Mouse (Mus musculus) left cerebral cortex, adult 11 months (tissue): ENCODE results near the gene Rnf145.
A peak's percentile ranks its signal among the peaks of the same experiment; 100 is the strongest.

Source experiments
- DNase-seq: peaks from one replicate; pipeline ENCODE4 v3.0.0; 2022; ENCODE audit warnings: low spot score

Gene Rnf145

DNA sequence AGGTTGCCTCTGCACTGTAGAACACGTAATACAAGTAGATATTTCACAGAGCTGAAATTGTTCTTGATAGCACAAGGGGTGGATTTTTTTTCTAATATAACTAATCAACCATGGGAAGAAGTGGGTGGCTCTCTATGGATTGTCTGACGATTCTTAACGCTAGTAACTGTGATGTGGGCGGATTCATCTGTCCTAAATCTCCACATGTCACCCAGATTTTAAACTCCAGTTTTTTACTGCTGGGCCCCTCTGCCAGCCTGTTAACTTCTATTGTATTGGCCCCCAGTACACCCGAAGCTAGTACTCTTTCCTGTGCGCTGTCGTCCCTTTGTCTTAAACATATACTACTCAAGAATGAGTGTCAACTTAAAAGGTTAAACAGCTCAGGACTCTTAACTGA, 8.4 kb upstream of the Rnf145 start:
- DNase-seq, result no peak

DNA sequence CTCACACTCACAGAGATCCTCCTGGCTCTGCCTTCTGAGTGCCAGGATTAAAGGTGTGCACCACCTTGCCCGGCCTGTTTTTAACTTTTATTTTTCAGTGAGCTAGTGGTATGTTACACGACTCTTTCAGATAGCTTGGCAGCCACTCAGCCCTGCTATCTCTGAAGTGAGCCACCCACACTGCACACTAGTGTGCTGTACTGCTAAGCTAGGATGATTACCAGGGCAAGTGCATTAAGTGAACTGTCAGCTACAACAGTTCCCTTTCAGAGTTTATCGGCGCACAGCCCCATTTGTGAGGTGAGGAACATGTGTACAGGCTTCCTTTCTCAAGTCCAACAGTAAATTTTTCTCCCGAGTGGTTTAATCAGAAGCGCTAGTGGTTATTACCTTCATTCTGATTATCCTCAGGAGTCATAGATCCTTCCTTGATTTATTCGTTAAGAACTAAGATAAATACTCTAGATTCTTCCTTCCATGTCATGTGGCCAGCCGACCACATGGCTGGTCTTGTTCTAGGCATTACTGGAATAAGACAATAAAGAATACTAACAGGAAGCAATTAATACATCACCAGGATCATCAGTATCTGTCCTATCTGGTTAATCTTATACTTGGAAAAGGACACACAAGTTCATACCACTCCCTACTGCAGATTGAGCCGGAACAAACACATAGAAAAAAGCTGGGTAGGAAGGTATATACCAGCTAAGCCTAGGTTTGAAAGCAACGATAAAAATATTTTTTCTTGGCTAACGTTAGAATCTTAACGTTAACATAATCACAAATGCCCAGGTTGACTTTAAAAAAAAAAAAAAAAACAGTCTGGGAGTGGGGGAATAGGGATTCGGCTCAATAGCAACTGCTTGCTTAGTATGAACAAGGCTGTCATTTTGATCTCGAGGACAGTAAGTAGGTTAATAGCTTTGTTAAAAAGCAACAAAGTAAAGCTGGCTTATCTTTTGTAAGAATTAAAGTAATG, 6.4 kb upstream of the Rnf145 start:
- DNase-seq, result no peak

DNA sequence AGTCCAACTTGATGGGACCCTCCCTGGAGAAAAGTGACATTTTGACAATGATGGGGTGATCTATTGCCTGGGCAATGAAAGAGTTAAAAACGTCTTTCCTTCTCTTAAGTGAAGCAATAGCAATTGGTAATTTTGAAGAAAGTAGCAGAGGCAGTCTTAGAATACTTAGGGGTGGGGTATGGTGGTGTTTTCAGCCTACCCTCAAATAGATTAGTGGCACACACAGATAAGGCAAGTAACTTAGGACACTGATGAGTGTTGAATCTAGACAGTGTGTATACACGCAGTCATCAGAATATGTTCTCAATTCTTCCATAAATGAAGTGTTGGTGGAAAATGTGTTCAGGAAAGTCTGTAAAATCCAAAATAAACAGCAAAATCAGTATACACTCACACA, 5.7 kb upstream of the Rnf145 start:
- DNase-seq, result no peak

DNA sequence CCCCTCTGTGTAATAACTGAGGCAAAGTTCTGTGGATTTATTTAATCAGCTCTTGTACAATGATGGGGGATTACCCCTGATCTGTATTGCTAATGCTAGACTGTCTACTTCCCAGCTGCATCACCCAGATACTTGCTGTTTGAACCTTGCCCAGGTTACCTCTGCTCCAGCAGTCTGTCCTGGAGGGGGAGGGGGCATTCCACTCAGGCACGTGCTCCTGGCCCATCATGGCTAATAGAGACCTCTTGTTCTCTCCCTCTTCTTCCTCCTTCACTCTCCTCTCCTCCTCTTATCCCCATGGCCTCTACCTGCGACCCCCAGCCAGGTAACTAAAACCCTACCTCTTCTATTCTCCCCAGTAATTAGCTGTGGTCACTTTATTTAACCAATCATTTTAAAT, 4.1 kb upstream of the Rnf145 start:
- no peak for DNase-seq

DNA sequence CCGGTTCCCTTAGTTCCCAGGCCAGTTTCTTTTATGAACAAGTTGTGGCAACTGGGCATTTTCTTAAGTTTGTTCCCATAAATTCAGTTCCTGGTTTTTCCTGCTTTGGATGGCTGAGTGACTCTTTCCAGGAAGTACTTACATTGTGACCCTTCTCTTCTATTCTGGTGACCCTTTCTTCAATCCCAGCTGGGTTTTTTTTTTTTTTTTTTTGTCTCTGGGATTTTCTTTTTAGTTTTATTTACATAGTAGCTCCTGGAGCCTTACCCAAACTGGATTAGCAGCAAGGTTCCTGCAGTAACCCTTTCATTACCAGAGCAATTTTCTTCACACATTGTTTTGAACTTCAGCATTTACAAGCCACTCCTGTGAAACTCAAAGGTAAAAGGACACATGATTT, 2.4 kb upstream of the Rnf145 start:
- no peak for DNase-seq

DNA sequence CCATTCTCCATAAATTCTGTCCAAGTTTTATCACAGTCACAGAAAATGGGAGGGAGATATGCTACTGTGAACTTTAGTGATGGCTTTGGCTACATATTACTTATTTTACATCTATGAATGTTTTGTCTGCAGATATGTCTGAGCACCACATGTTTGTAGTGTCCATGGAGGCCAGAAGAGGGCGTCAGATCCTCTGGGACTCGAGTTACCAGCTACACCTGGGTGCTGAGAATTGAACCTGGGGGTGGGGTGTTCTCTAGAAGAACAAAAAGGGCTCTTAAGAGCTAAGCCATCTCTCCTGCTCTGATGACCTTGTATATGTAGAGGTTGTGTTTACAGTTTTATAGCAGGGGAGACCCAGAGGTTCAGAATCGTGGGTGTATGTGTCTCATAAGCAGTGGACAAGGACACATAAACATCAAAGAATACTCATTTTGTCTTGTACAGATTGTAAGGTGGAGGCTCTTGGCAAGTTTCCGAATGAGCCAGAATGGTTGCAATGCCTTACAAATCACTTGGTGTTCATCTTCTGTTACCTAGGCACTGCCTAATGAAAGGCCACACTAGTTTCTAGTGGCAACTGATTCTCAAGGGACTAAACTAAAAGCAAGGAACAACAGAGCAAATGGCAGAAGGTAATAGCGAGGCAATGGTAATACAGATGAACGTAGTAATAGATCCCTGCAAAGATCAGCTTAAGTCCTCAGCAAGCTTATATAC, 1.0 kb upstream of the Rnf145 start:
- DNase-seq, result no peak

DNA sequence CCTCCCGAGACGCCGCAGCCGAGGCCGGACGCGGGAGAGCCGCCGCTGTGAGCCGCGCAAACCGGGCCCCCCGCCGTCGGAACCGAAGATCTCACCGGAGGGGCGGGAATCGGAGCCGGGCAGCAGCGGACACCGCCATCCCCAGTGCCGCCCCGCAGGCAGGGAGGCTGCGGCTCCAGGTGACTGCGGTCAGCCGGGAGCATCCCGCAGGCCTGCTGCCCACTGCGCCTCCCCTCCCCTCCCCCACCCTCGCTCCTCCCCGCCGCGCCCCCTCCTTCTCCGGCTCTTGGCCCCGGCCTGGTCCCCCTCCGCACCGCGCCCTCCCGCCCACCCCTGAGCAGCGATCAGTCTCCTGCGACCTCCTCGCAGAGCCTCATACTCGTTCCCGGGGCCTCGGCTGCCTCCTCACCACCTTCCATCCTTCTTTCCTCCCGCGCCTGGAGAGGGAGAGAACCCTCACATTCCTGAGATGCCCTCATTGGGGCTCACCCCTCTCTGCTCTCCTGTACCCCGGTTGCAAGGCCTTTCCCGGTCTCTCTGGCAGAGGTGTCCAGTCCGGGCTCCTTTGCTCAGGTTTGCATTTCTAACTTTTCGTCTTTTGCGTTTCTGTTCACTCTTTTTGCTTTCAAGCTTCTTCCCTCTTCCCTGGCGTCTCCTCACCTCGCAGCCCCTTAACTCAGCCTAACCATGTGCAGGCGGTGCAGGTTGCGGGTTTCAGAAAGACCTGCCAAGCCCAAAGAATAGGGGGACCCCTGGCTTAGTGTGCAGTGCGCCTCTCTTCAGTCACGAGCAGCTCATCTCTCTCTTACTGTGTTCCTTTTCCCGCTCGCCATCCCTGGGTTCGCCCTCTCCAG, 559 bp downstream of the Rnf145 start:
- DNase-seq, result no peak

DNA sequence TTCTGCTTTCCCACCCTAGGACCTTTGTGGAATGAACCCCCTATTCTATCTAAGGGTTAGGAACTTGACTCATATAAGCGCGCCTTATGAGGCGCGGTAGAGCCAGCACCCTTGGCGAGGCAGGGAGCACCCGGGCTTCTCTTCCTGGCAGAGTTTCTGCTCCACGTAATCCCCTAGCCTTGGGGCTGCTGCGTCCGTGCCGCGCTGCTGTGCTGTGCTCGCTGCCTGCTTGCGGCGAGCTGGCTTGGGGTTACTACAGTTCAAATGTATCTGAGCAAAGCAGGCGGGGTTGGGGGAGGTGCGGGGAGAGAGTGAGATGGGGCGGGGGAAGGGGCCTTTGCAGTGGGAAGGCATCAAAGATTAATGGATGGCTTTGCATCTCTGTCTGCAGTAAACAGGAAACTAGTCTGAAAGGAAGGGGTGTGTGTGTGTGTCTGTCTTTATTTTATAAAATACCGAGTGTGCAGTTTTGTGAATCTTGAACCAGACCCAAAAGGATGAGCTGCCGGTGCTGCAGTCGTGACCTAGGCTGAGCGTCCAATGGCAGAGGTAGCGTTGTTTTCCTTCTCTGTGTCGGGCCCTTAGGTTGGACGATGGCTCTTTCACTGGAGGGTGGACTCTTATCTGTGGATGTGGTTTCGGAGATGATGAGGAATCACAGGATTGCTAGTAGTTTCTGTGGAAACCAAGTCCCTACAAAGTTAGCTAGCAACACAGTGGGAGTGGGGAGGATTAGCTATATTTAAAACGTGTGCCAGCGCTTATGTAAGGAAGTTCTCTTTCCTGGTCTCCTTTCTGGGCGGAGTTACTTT, 1.4 kb downstream of the Rnf145 start:
- DNase-seq, result peak; percentile 51

DNA sequence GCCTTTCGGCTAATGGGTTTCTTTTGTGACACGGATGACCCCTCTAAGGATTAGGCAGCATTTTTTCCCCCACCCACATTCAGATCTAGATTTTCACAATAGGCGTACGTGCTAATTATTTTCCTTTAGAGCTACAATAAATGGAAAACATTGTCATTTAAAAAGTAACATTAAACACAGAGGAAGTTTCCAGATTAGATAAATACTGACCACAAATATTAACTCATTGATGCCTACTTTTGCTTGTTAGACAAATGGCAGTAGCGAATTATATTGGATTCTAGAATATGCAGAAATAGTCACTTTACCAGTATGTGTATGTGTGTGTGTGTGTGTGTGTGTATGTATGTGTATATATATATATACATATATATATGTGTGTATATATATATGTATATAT, 3.8 kb downstream of the Rnf145 start:
- DNase-seq, result no peak

DNA sequence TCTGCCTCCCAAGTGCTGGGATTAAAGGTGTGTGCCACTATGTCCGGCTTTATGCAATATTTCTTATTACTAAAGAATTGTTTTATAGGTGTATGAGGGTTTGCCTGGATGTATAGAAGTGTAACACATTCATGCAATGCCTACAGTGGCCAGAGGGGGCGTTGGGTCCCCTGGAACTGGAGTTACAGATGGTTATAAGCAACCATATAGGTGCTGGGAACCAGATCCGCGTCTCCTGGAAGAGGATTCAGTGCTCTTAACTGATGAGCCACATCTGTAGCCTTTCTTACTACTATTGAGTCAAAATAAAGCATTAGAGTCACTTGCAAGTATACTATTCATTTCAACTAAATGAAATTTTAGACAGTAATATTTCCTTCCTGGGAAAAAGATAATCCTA, 7.0 kb downstream of the Rnf145 start:
- DNase-seq, result no peak

DNA sequence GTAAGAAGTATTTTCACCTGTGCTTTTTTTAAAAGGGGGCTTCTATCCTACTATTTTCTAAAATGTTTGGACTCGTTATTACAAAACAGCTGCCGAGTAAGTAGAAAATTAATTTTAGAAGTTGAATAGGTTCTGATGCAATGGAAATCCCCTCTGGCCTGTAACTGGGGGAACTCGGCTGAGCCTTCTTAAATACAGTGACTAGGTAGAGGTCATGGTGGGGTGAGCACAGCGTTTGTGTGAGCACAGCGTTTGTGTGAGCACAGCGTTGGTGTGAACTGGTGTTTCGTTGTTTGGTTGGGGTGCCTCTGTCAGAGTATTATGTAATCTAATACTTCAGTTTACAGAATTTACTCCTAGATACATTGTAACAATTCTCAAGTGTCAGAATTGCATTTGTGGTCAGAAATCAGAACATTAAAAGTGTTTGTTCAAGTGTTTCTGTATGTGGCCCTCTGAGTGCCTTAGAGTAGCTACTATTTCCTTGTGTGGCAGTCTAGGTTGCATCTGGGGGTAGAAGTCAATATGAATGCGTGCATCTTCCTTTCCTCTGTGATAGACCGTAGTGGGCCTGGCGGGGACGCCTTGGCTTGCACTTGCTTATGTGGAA, 8.0 kb downstream of the Rnf145 start:
- no peak for DNase-seq

DNA sequence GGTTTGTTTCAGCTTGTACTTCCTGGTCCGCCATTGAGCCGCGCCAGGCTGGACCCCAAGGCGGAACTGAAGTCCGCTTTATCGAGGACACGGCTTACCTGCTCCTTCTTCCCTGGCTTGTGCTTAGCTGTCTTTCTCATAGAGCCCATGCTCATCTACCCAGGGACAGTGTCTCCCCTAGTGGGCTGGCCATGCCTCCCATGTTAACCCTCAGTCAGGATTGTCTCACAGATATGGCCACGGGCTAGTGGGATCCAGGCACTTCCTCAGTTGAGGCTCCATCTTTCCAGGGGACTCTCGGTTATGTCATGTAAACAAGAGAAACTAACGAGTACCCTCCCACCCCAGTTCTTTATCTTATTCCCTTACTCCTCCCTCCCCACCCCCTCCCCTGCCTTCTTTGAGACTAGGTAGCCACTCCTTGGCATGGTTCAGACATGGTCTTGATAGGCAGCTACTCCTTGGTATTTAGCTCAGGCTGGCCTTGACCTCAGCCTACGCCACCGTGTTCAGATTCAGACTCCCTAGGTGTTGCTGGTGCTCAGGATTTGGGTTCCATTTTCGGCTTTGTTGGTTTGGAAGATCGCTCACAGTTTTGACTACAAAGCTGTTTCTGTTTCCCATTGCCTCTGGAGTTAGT, 9.9 kb downstream of the Rnf145 start:
- no peak for DNase-seq

DNA sequence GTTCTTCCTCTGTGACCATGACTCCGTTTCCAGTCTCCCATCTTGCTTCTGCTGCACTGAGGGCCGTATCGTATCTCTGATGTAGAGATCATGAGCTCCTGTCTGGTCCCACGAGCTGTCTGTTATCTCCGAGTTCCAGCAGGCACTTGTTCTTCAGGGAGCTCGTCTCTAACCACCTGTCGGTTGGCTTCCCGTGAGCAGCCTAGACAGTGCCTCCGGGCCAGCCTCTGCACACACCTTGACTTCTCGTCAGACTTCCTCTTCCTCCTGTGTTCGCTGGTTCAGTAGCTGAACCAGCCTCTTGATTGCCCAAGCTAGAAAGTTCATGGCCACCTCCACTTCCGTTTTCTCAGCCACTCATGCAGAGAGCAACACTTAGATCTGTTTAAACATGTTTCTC, 10.4 kb downstream of the Rnf145 start:
- DNase-seq, result no peak

DNA sequence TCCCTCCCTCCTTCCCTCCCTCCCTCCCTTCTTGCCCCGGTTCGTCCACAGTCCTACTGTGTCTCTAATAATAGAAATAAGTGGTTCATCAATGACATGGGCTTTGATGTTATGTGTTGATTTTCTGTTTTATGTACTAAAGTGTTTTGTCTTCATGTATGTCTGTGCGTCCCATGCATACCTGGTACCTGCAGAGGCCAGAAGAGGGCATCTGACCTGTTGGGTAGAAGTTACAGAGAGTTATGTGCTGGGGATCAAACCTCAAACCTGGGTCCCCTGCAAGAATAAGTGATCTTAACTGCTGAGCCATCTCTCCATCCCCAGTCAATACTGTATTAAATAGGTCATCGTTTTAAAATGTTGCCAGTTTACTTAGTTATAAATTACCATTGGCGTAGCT, 11.0 kb downstream of the Rnf145 start:
- no peak for DNase-seq

DNA sequence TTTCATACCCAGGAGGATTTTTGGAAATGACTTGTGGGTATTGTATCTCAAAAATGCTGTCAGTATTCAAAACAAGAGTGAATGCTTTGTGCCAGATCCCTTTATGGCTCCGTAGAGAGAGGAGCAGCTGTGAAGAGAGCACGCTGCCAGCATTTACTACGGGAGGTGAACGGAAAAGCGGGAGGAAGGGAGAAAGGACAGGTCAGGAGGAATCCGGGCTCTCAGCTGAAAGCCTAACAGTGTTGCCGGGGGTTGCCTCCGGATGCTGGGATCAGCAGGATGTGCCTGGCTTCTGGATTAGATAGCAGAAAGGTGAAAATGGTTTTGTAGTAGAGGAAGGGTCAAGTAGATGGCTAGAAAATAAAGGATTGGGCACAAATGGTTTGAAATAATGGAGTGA, 11.6 kb downstream of the Rnf145 start:
- no peak for DNase-seq

DNA sequence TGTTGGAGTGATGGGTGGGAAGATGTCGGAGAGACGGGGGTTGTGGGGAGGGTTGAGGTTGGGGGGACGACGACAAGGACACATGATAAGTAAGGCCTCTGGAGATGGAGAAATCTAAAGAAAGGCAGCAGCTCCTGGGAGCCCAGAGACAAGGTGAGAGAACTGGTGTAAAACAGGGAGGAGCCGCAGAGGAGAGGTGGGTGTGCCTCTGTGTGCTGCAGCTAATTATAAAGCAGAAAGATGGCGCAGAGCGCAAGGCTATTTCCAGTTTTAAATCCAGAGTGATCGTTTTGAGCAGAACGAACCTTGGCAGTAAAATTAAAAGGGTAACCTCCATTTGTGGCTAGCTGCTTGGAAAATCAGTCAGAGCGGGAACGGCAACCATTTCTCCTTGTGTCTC, 12.1 kb downstream of the Rnf145 start:
- no peak for DNase-seq

DNA sequence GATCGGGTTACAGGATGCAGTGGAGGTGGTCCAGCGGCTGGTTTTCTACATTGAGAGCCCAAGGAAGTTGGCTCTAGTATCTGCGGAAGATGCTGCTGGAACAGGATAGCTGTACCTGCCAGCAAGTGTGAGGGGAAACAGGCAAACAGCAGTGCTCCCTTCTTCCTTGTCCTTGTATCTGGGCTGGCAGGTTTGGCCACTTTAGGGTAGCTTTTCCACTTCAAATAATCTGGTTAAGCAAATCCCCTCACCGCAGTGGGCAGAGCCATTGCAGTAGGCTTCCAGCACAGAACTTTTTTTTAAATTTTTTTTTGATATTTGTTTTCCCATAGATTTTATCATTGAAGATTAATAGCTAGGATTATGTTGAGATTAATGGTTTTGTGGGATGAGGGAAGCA, 12.9 kb downstream of the Rnf145 start:
- no peak for DNase-seq

DNA sequence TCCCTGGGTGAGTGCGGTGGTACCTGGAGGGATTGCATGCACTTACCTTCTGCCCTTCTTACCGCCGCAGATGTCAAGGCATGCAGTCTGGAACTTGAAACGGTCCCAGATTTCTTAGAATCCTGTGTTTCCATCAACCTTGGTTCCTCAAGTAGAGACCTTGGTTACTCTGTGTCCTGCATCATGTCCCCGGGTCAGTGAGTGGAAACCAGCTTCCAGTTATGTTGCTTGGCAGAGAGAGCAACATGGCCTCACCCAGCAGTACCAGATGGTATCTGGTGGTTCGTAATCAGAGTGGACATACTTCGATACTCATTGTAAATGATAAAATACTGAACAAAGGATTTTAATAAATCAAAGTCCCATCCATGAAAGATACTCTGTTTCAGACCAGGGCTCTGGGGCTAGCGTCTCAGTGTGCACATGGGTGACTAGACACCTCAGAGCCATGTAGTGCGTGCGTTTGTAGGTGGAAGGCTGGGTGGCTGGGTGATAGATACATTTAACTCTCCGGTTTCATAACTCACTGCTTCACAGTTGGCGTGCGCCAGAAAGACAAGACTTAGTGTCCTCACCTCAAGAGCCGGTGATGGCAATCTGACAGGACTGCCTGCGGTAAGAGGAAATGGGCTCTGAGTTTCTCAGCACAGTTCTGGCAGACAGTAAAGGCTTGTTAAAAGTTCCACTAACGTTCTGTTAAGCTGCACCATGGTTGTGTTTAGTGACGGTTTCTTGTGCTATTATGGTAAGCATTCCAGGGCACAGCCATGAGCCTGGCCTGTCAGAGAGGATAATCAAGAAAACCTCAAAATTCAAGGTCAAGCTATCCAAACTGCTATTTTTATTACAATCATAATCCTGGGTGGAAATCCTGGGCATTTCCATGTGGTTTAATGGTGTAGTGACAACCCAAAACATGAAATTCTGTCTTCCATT, 14.3 kb downstream of the Rnf145 start:
- DNase-seq, result no peak

DNA sequence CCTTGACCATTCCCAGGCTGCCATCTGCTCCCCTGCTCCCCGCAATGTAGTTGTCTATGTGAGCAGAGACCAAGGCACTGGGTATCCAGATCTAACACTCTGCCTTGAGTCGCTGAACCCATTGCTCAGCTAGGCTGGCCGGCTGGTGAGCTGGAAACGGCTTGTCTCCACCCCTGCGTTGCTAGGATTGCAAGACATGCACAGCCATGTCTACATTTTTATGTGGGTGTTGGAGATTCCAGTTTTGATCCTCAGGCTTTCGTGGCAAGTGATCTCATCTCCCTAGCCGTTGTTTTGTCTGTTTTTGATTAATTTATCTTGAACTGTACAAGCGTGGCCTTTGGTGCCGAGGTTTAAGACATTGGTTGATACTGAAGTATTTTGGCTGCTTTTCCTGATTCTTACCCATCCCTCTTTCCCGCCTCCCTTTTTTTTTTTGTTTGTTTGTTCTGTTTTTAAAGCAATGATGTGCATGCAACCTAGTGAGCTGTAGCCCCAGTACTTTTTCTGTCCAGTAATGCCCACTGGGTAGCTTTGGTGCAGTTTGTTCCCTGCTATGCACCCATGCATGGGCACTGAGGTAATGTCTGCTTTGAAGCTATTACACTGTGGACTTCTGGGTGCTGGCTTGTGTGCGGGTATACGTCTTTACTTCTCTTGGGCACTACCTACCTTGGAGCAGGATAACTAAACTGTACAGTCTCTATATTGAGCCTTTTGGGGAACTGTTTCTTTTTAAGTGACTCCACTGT, 16.4 kb downstream of the Rnf145 start:
- no peak for DNase-seq
